Mouse (Mus musculus) small intestine, adult 2 months (tissue): Measurements from ENCODE around the gene Slc25a28.

ENCODE experiments used
- CTCF ChIP-seq: fragments of 200-500 bp; IDR thresholded peaks from 2 replicates; pipeline ENCODE4 v1.5.1; 2012; ENCODE audit warnings: low read depth, mild to moderate bottlenecking, control low read depth, inconsistent platforms, low read length, moderate library complexity, mixed read lengths; ENCODE audit not compliant: insufficient replicate concordance, insufficient read length; ENCODE audit errors: extremely low read depth
- POLR2A ChIP-seq: fragments of 200-500 bp; IDR thresholded peaks from 2 replicates; pipeline ENCODE4 v1.6.1; 2012; ENCODE audit warnings: low read depth, mild to moderate bottlenecking, control low read depth, inconsistent platforms, low read length, moderate library complexity

GRCm38 (mm10) chr19:43629088-43629487 is 45.6 kb downstream of the Slc25a28 start:
- TF ChIP-seq CTCF (no peak), POLR2A (no peak)
